Mouse (Mus musculus) E14TG2a.4 (cell line): ENCODE results near the gene Flot2.

ENCODE experiments used
- CTCF ChIP-seq: conservative IDR thresholded peaks from 2 replicates; pipeline ENCODE4 v1.5.1; 2014; ENCODE audit warnings: low read length
- POU5F1 ChIP-seq: IDR thresholded peaks from 2 replicates; pipeline ENCODE4 v1.6.1; 2014; ENCODE audit warnings: low read length, borderline replicate concordance

DNA sequence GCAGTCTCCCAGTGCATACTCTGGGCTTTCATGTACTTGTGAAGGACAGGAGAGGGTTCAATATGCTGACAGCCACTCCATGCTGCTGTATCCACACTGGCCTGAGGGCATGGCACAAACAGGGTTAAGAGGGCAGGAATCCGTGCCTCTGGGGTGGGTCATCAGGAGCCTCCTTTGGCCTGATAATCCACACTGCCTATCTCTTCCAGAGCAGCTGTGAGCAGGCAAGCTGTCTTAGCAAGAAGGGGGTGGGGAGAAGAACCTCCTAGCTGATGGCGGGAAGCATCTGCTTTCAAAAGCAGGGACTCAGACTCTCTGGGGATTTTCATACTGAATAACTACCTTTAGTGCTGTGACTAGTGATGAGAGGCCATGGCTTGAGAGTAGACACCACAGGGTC lies 28.2 kb downstream of the Flot2 start:
- TF ChIP-seq CTCF (no peak), POU5F1 (no peak)
